Mouse (Mus musculus): ENCODE measurements around the gene Olfr1346. TPM values are rescaled to one million over a fixed set of nuclear protein-coding genes. Genes with fewer than 3 reads are reported as not detected.
A peak's percentile ranks its signal among the peaks of the same experiment; 100 is the strongest.

The Olfr1346 gene
- total and polyA plus RNA-seq, 3 experiments, result not detected

- H3K36me3 ChIP-seq (ENCODE audit: control insufficient read depth in 1 of 2, insufficient read depth in 2 of 2, low read length in 2 of 2), result no peaks in the 10 kb centered on the region
- TF ChIP-seq CTCF (IDR thresholded peaks at IDR 0.05 in 2 of 3, conservative IDR thresholded peaks at IDR 0.05 in 1 of 3; ENCODE audit: control insufficient read depth in 1 of 3, insufficient read depth in 1 of 3, low read depth in 2 of 3, low read length in 3 of 3, poor library complexity in 1 of 3, severe bottlenecking in 1 of 3) (peak; percentile 47 to 74 (median 58)), CHD2 (IDR thresholded peaks at IDR 0.05; ENCODE audit: low read length) (no peak), GATA1 (IDR thresholded peaks at IDR 0.05; ENCODE audit: low read depth, low read length) (no peak), ZNF384 (IDR thresholded peaks at IDR 0.05; ENCODE audit: low read depth, low read length) (no peak), MAFK (IDR thresholded peaks at IDR 0.05; ENCODE audit: borderline replicate concordance, low read depth, low read length) (no peak), HCFC1 (IDR thresholded peaks at IDR 0.05; ENCODE audit: low read depth, low read length) (no peak), SMC3 (IDR thresholded peaks at IDR 0.05; ENCODE audit: low read depth, low read length) (peak; percentile 63), MEF2A (IDR thresholded peaks at IDR 0.05; ENCODE audit: extremely low read depth, insufficient replicate concordance, low read depth, low read length, poor library complexity, severe bottlenecking) (no peak), POLR2A (IDR thresholded peaks at IDR 0.05; ENCODE audit: control insufficient read depth in 1 of 2, insufficient read depth in 1 of 2, low read depth in 1 of 2, low read length in 2 of 2, poor library complexity in 1 of 2) (no peak), TAL1 (IDR thresholded peaks at IDR 0.05; ENCODE audit: low read length) (no peak), RAD21 (IDR thresholded peaks at IDR 0.05; ENCODE audit: low read depth, low read length) (peak; percentile 24), ZC3H11A (IDR thresholded peaks at IDR 0.05; ENCODE audit: low read depth, low read length) (0 out of 2 replicates have a peak, but pooled peaks have one; percentile 16), MYC (IDR thresholded peaks at IDR 0.05; ENCODE audit: low read depth, low read length) (no peak), MXI1 (IDR thresholded peaks at IDR 0.05; ENCODE audit: low read depth, low read length) (no peak), NRF1 (IDR thresholded peaks at IDR 0.05; ENCODE audit: insufficient read depth, low read depth, low read length, poor library complexity, severe bottlenecking) (no peak), TCF12 (IDR thresholded peaks at IDR 0.05; ENCODE audit: low read depth, low read length) (no peak)
- no peaks in the 10 kb centered on the region for H3K9me3 ChIP-seq (replicated peaks; ENCODE audit: insufficient read depth, low read length)
- H3K4me1 ChIP-seq (ENCODE audit: control insufficient read depth in 1 of 2, insufficient read depth in 2 of 2, low read length in 2 of 2), result no peaks in the 10 kb centered on the region
- no peaks in the 10 kb centered on the region for H3K79me2 ChIP-seq (ENCODE audit: control insufficient read depth, insufficient read depth, low read length, poor library complexity)
- no peak overlapping the region for H3K27ac ChIP-seq (ENCODE audit: control insufficient read depth, low read depth, low read length)
- DNase-seq (ENCODE audit: low read depth, low spot score), result peak; percentile 48
- no peak overlapping the region for H3K9ac ChIP-seq (ENCODE audit: control insufficient read depth, low read depth, low read length, poor library complexity, severe bottlenecking)
- H3K27me3 ChIP-seq (ENCODE audit: control insufficient read depth in 1 of 2, insufficient read depth in 2 of 2, low read length in 2 of 2), result no peaks in the 10 kb centered on the region
- no peak overlapping the region for H3K4me3 ChIP-seq (ENCODE audit: control insufficient read depth in 1 of 2, insufficient read depth in 1 of 2, low read depth in 2 of 2, low read length in 2 of 2)
Observed at GRCm38 (mm10) chr7:6430342-6430741, 36.6 kb upstream of the Olfr1346 start.

- Histone ChIP-seq H3K9me3 (replicated peaks; ENCODE audit: insufficient read depth, low read length) (no peaks in the 10 kb centered on the region), H3K9ac (ENCODE audit: control insufficient read depth, low read depth, low read length, poor library complexity, severe bottlenecking) (no peak within 1 kb of the TSS), H3K27me3 (ENCODE audit: control insufficient read depth in 1 of 2, insufficient read depth in 2 of 2, low read length in 2 of 2) (no peaks in the 10 kb centered on the region), H3K4me3 (ENCODE audit: control insufficient read depth in 1 of 2, insufficient read depth in 1 of 2, low read depth in 2 of 2, low read length in 2 of 2) (no peak within 1 kb of the TSS), H3K36me3 (ENCODE audit: control insufficient read depth in 1 of 2, insufficient read depth in 2 of 2, low read length in 2 of 2) (no peaks in the 10 kb centered on the region), H3K27ac (ENCODE audit: control insufficient read depth, low read depth, low read length) (no peak within 1 kb of the TSS), H3K4me1 (ENCODE audit: control insufficient read depth in 1 of 2, insufficient read depth in 2 of 2, low read length in 2 of 2) (no peaks in the 10 kb centered on the region), H3K79me2 (ENCODE audit: control insufficient read depth, insufficient read depth, low read length, poor library complexity) (no peaks in the 10 kb centered on the region)
- no peak for DNase-seq (ENCODE audit: low read depth, low spot score)
- TF ChIP-seq SIN3A (IDR thresholded peaks at IDR 0.05; ENCODE audit: low read length) (no peak), MAFK (IDR thresholded peaks at IDR 0.05; ENCODE audit: borderline replicate concordance, low read depth, low read length) (no peak), NELFE (IDR thresholded peaks at IDR 0.05; ENCODE audit: low read depth, low read length) (no peak), EP300 (IDR thresholded peaks at IDR 0.05; ENCODE audit: low read depth in 1 of 2, low read length in 2 of 2) (no peak), ZMIZ1 (IDR thresholded peaks at IDR 0.05; ENCODE audit: low read depth, low read length) (no peak), MAZ (IDR thresholded peaks at IDR 0.05; ENCODE audit: low read depth, low read length) (no peak), USF2 (IDR thresholded peaks at IDR 0.05; ENCODE audit: borderline replicate concordance in 1 of 2, insufficient read depth in 1 of 2, low read depth in 1 of 2, low read length in 2 of 2) (no peak), ZKSCAN1 (IDR thresholded peaks at IDR 0.05; ENCODE audit: low read depth, low read length) (no peak), SMC3 (IDR thresholded peaks at IDR 0.05; ENCODE audit: low read depth, low read length) (no peak), GABPA (IDR thresholded peaks at IDR 0.05; ENCODE audit: low read depth, low read length) (no peak), MXI1 (IDR thresholded peaks at IDR 0.05; ENCODE audit: low read depth, low read length) (no peak), JUND (IDR thresholded peaks at IDR 0.05; ENCODE audit: low read depth, low read length) (no peak), USF1 (IDR thresholded peaks at IDR 0.05; ENCODE audit: low read depth, low read length) (no peak)
Observed at GRCm38 (mm10) chr7:6438388-6438787, 28.5 kb upstream of the Olfr1346 start, which contains the start of gene Olfr1344. Gene Olfr1344 (plus strand): TSS chr7:6438688.

Data from MEL (cell line).